Mouse (Mus musculus) thymus, adult 2 months (tissue): ENCODE measurements around the gene AW822073. TPM values are rescaled to one million over a fixed set of nuclear protein-coding genes. Genes with fewer than 3 reads are reported as not detected.

Experiments
- DNase-seq: peaks from one replicate; pipeline ENCODE4 v3.0.0; 2021
- H3K27ac ChIP-seq: fragments of 200-500 bp; 2 replicates; pipeline ENCODE4 v1.5.1; 2012; ENCODE audit warnings: low read length, control low read depth; ENCODE audit not compliant: control insufficient read depth, insufficient read depth
- H3K27me3 ChIP-seq: fragments of 200-500 bp; 2 replicates; pipeline ENCODE4 v1.6.1; 2012; ENCODE audit warnings: mild to moderate bottlenecking, low read length, moderate library complexity, mixed read lengths; ENCODE audit not compliant: control insufficient read depth, insufficient read depth
- H3K36me3 ChIP-seq: fragments of 200-500 bp; 2 replicates; pipeline ENCODE4 v1.6.1; 2012; ENCODE audit warnings: mild to moderate bottlenecking, low read length, moderate library complexity; ENCODE audit not compliant: control insufficient read depth, insufficient read depth
- H3K4me1 ChIP-seq: fragments of 200-500 bp; replicated peaks from 2 replicates; pipeline ENCODE4 v1.6.1; 2012; ENCODE audit warnings: low read length; ENCODE audit not compliant: control insufficient read depth, insufficient read depth
- H3K4me3 ChIP-seq: fragments of 200-500 bp; 2 replicates; pipeline ENCODE4 v1.5.1; 2012; ENCODE audit warnings: mild to moderate bottlenecking, low read length, control low read depth, moderate library complexity; ENCODE audit not compliant: control insufficient read depth, insufficient read depth
- CTCF ChIP-seq: fragments of 200-500 bp; IDR thresholded peaks from 2 replicates; pipeline ENCODE4 v1.5.1; 2012; ENCODE audit warnings: mild to moderate bottlenecking, control low read depth, low read length, moderate library complexity, borderline replicate concordance; ENCODE audit not compliant: control insufficient read depth, poor library complexity, insufficient read depth; ENCODE audit errors: extremely low read depth
- POLR2A ChIP-seq: fragments of 200-500 bp; IDR thresholded peaks from 2 replicates; pipeline ENCODE4 v1.6.1; 2012; ENCODE audit warnings: mild to moderate bottlenecking, low read length, control low read depth, moderate library complexity; ENCODE audit not compliant: control insufficient read depth, poor library complexity, insufficient read depth; ENCODE audit errors: extremely low read depth
- WGBS: fragments of 180-500 bp; shearing (Covaris S2); methylation state at CpG from one replicate; pipeline ENCODE4 v1.1.7; 2018; 5-methylcytosine and 5-hydroxymethylcytosine counted together
- polyA plus RNA-seq: library from polyadenylated mRNA; depleted of rRNA; stranded (reverse); fragments of >200 nt; gene quantifications from 2 replicates; pipeline ENCODE4 v1.2.3, GENCODE M21; 2012

The AW822073 gene
- polyA plus RNA-seq, 1 experiment = not detected

GRCm38 (mm10) chr10:58214497-58214896, 10.2 kb downstream of the AW822073 start:
- H3K4me1 ChIP-seq = no peaks in the 10 kb centered on the region
- TF ChIP-seq POLR2A = no peak
- no peak for TF ChIP-seq CTCF
- no peak overlapping the region for H3K4me3 ChIP-seq
- H3K27me3 ChIP-seq = no peaks in the 10 kb centered on the region
- no peak overlapping the region for H3K27ac ChIP-seq
- no peaks in the 10 kb centered on the region for H3K36me3 ChIP-seq
- DNase-seq = no peak

GRCm38 (mm10) chr10:58212230-58212629, 12.5 kb downstream of the AW822073 start:
- H3K4me1 ChIP-seq = no peaks in the 10 kb centered on the region
- H3K36me3 ChIP-seq = no peaks in the 10 kb centered on the region
- H3K27ac ChIP-seq = no peak overlapping the region
- no peaks in the 10 kb centered on the region for H3K27me3 ChIP-seq
- 81% methylated on average over 7 of the region's 7 CpGs for WGBS
- no peak for TF ChIP-seq POLR2A
- TF ChIP-seq CTCF = no peak
- no peak overlapping the region for H3K4me3 ChIP-seq
- no peak for DNase-seq

GRCm38 (mm10) chr10:58211213-58211612, 13.5 kb downstream of the AW822073 start:
- Histone ChIP-seq H3K4me1 (no peaks in the 10 kb centered on the region), H3K36me3 (no peaks in the 10 kb centered on the region), H3K27me3 (no peaks in the 10 kb centered on the region), H3K27ac (no peak overlapping the region), H3K4me3 (no peak overlapping the region)
- 91% methylated on average over 2 of the region's 2 CpGs for WGBS
- DNase-seq = no peak
- no peak for TF ChIP-seq POLR2A

GRCm38 (mm10) chr10:58210514-58210913, 14.2 kb downstream of the AW822073 start:
- no peaks in the 10 kb centered on the region for H3K27me3 ChIP-seq
- TF ChIP-seq CTCF (no peak), POLR2A (no peak)
- H3K4me3 ChIP-seq = no peak overlapping the region
- 63% methylated on average over 1 of the region's 1 CpGs for WGBS
- H3K4me1 ChIP-seq = no peaks in the 10 kb centered on the region
- H3K27ac ChIP-seq = no peak overlapping the region
- DNase-seq = no peak
- H3K36me3 ChIP-seq = no peaks in the 10 kb centered on the region

GRCm38 (mm10) chr10:58209710-58210467, 14.8 kb downstream of the AW822073 start:
- H3K4me1 ChIP-seq = no peaks in the 10 kb centered on the region
- no peaks in the 10 kb centered on the region for H3K27me3 ChIP-seq
- no peaks in the 10 kb centered on the region for H3K36me3 ChIP-seq
- no peak overlapping the region for H3K4me3 ChIP-seq
- DNase-seq = no peak
- no peak for TF ChIP-seq CTCF
- TF ChIP-seq POLR2A = no peak
- 72% methylated on average over 2 of the region's 2 CpGs for WGBS
- H3K27ac ChIP-seq = no peak overlapping the region

GRCm38 (mm10) chr10:58206639-58207404, 17.9 kb downstream of the AW822073 start:
- Histone ChIP-seq H3K27me3 (no peaks in the 10 kb centered on the region), H3K4me3 (no peak overlapping the region), H3K36me3 (no peaks in the 10 kb centered on the region), H3K27ac (no peak overlapping the region), H3K4me1 (no peaks in the 10 kb centered on the region)
- WGBS = 93% methylated on average over 4 of the region's 4 CpGs
- DNase-seq = no peak
- no peak for TF ChIP-seq CTCF
- no peak for TF ChIP-seq POLR2A
